Mouse (Mus musculus): Measurements from ENCODE around the gene Syn1. TPM values are rescaled to one million over a fixed set of nuclear protein-coding genes. Genes with fewer than 3 reads are reported as not detected.

The Syn1 gene
- total RNA-seq (2021), result 100 to 1,000 TPM; 542 to 553 TPM
- long read RNA-seq, experiment 1, transcript Syn1-201 (13 exons, 3,209 nt), result minor isoform, 266 of 741 reads
- long read RNA-seq, experiment 1, transcript Syn1-202 (13 exons, 3,261 nt), result major isoform, 324 of 741 reads
- long read RNA-seq, experiment 1, partial matches to known transcripts, result 109 of 741 reads
- long read RNA-seq, experiment 1, other reads (novel, unspliced or antisense), result 42 of 741 reads
- long read RNA-seq, experiment 2, transcript Syn1-201 (13 exons, 3,209 nt), result minor isoform, 220 of 598 reads
- long read RNA-seq, experiment 2, transcript Syn1-202 (13 exons, 3,261 nt), result major isoform, 244 of 598 reads
- long read RNA-seq, experiment 2, partial matches to known transcripts, result 103 of 598 reads
- long read RNA-seq, experiment 2, other reads (novel, unspliced or antisense), result 31 of 598 reads

DNA sequence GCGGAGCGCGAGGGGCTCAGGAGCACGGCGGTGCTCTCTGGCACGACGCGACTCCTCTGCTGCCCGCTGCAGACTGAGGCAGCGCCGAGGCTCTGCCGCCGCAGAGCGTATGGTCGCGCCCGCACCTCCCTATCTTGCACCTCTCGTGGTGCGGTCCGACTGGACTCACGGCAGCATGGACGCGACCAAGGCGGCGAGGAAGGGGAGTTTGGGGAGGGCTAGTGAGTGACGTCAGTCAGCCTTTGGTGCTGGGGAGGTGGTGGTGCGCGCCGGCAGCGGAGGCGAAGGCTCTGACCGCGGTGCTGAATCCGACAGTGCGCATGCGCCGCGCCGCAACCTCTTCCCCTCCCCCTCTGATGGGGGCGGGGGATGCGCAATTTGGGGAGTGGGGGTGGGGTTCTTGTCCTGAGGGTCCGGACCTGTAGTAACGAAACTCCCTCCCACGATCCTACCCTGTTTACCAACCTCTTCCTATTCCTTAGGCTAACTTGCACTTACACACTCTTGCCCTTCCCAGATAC, at the start of gene Syn1:
Syn1 (minus strand) TSS at position 161 of the 521 bp plus-strand sequence.
- intact Hi-C loops (cut with DNase I), result loop anchor here (1.0 kb wide), 1 partner anchor 92 kb away; no protein-coding TSS in a partner anchor
- peak within 1 kb of the TSS; percentile 60 for H3K4me3 ChIP-seq
- TF ChIP-seq CTCF (IDR thresholded peaks at IDR 0.05), result no peak
- DNase-seq (ENCODE audit: extremely low spot score in 1 of 2, low spot score in 2 of 2), result peak; percentile 80 to 84
- peak within 1 kb of the TSS; percentile 89 for H3K27ac ChIP-seq

DNA sequence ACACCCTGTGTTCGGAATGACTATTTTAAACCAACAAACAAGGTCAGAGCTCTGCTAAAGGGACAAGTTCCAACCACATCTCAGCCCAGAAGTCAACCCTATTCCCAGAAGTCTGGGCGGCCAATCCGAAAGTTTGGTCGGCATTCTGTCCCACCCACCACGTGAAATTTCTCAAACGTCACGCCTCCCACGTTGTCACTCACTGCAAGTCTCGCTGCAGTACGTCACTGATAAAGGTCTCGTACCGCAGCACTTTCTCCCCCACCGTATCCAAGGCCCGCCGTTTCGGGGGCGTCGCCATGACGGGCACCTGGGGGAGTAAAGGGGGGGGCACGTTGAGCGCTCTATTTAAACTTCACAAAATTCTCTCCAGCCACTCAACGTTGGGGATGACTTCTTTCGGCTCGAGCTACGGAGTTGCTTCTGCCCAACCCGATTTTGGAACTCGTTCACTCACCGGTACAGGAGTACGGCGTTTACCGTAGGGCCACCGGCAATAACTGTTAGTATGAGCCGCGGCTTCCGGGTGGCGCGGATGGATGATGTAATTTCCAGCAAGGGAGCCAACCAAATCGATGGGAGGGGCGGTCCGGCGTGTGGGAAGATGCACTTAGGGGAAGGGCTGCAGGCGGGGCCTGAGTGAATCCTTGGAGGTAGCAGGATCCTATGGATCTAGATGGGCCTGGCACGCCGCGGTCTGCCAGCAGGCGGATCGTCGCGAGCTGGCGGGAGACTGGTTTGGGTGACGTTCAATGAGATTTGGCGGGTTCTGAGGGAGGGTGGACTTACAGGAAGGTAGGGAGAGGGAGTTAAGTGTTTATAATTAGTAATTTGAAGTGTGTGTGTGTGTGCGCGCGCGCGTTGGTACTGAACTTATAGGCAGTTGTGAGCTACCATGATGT, 40.9 kb upstream of the Syn1 start, which contains the start of gene Uxt:
Uxt (minus strand) TSS at position 541 of the 902 bp plus-strand sequence.
- Histone ChIP-seq H3K4me3 (peak within 1 kb of the TSS; percentile 56), H3K27ac (peak within 1 kb of the TSS; percentile 72)
- peak; percentile 32 for TF ChIP-seq CTCF (IDR thresholded peaks at IDR 0.05)
- DNase-seq (ENCODE audit: extremely low spot score in 1 of 2, low spot score in 2 of 2), result peak; percentile 86 to 88
- intact Hi-C loops (cut with DNase I), result no loop called here

DNA sequence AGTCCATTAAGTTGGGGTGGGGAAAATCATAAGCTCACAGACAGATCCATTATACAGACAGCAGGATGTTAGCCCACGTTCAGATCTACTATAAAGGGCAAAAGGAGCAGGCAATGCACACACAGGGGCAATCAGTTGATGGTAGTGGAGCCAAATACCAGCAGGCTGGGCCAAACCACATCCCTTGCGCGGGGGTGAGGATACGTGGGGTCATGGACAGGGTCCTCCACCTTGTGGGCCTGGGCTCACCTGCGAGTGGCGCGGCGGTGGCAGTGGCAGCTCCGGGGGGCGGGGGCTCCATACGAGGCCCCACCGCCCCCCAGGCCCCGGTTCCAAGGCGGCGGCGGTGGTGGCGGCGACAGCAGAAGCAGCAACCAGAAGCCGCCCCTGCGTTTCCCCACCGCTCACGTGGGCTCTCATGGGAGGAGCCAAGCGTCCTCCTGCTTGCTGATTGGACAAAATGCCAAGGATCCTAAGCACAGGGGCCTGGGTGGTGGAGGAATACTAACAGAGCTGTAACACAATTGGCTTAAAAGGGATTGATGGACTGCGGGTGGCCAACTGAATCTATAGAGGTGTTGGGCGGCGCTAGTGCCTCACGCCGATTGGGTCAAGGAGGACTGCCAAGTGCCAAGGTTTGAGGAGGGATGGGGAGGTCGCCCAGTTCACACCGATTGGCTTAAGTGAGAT, 29.5 kb upstream of the Syn1 start, which contains the start of gene Elk1:
Elk1 (minus strand) TSS at position 418 of the 690 bp plus-strand sequence.
- DNase-seq (ENCODE audit: extremely low spot score in 1 of 2, low spot score in 2 of 2), result peak; percentile 70 to 80
- H3K27ac ChIP-seq, result peak within 1 kb of the TSS; percentile 88
- no peak for TF ChIP-seq CTCF (IDR thresholded peaks at IDR 0.05)
- intact Hi-C loops (cut with DNase I), result no loop called here
- H3K4me3 ChIP-seq, result peak within 1 kb of the TSS; percentile 60

DNA sequence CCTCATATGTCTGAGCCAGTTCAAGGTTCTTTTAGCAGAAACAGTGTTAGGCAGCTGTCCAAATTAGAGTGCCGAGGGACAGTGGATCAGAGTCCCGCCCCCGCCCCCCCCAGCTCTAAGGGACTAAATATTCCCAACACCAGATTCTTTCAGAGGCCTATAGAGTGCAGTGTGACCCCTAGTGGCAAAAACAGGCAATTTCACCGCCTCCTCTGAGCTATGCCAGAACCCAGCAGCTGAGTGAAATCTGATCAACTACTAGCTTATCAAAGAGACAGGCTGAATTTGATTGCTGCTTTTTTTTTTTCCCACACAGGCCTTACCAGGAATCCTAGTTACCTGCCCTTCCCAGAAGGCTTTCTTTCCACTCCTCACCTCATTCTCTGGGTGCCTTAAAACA, 25.3 kb upstream of the Syn1 start:
- Histone ChIP-seq H3K27ac (no peak overlapping the region), H3K4me3 (no peak overlapping the region)
- intact Hi-C loops (cut with DNase I), result loop anchor here (5.0 kb wide), 1 partner anchor 284 kb away; no protein-coding TSS in a partner anchor
- TF ChIP-seq CTCF (IDR thresholded peaks at IDR 0.05), result peak; percentile 64
- peak; percentile 30 to 56 for DNase-seq (ENCODE audit: extremely low spot score in 1 of 2, low spot score in 2 of 2)

DNA sequence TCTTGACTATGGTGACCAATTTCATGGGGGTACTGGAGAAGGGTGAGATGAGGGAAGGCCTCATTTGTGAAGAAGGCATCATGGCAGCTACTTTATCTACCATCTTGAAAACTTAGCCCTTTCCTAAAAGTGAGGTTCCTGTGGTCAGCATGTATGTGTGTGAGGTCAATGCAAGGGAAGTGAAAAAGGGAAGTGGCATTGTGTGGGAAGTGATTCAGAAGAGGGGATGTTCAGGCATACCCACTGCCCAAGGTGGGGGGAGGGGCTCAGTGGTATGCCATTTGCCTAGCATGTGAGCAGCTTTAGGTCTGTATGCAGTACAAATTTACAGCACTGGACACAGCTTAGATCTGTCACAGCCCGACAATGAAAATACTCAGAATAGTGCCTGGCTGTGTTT, 11.2 kb upstream of the Syn1 start:
- intact Hi-C loops (cut with DNase I), result no loop called here
- no peak overlapping the region for H3K27ac ChIP-seq
- no peak for TF ChIP-seq CTCF (IDR thresholded peaks at IDR 0.05)

DNA sequence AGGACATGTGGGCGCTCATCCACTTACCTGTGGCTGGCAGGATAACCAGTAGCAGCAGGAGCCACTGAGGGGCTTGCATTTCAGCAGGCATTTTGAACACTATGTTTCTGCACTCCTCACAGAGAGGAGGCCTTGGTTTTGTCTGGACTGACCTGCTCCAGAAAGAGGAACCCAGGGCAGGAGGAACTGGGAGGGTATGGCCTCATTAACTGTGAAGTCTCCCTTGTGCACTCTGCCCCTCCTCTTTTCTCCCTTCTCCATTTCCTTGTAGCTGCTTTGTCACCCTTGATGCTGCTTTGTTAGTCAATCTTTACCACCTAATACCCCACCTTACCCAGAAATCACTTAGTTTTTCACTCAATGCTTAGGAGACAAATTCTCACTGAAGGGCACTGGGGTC, 10.6 kb upstream of the Syn1 start, which contains the start of gene Cfp:
Cfp (minus strand) TSS at position 192 of the 400 bp plus-strand sequence.
- H3K4me3 ChIP-seq, result no peak within 1 kb of the TSS
- DNase-seq (ENCODE audit: extremely low spot score in 1 of 2, low spot score in 2 of 2), result no peak
- H3K27ac ChIP-seq, result no peak within 1 kb of the TSS
- intact Hi-C loops (cut with DNase I), result no loop called here
- no peak for TF ChIP-seq CTCF (IDR thresholded peaks at IDR 0.05)

More for the DNA sequence above, 11.2 kb upstream of the Syn1 start:
- no peak for DNase-seq (ENCODE audit: extremely low spot score in 1 of 2, low spot score in 2 of 2)
- no peak overlapping the region for H3K4me3 ChIP-seq

DNA sequence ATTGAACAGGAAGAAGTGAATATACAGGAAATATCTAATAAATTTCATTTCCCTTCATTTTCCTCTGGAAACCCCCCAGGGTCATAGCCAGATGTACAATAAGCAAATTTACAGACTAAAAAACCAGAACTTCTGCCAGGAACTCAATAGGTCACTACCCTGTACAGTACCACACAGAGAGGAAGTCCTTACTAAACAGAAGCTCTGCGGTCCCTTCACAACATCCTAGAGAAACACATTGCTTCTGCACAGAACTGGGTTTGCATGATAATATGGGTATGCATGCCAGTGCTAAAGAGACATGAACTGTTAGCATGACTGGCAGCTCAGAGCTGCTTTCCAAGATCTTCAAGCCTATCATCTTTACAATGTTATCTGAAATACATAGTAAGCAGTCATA, 9.1 kb upstream of the Syn1 start:
- Histone ChIP-seq H3K27ac (no peak overlapping the region), H3K4me3 (no peak overlapping the region)
- TF ChIP-seq CTCF (IDR thresholded peaks at IDR 0.05), result no peak
- no peak for DNase-seq (ENCODE audit: extremely low spot score in 1 of 2, low spot score in 2 of 2)
- intact Hi-C loops (cut with DNase I), result no loop called here

DNA sequence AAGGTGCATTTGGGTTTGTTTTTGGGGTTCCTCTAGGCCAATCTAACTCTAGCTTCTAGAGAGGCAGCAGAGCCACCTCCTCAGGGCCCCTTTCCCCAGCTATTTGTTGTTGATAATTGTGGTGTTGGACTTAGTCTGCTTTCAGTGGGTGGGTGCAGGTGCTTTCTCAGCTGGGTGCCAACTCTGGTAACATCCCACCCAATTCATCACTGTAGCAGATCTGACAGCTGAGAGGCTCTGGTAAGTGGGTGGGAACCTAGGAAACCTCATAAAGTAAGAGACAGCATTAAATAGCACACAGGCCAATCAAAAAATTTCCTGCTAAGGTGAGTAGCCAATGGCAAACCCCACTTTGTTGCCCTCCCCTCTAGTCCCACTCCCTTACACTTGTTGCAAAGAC, 4.2 kb upstream of the Syn1 start:
- no peak for DNase-seq (ENCODE audit: extremely low spot score in 1 of 2, low spot score in 2 of 2)
- no peak for TF ChIP-seq CTCF (IDR thresholded peaks at IDR 0.05)
- no peak overlapping the region for H3K4me3 ChIP-seq
- H3K27ac ChIP-seq, result no peak overlapping the region
- intact Hi-C loops (cut with DNase I), result loop anchor here (2.0 kb wide), 1 partner anchor 54 kb away; the partner anchor contains the start of gene Timp1

DNA sequence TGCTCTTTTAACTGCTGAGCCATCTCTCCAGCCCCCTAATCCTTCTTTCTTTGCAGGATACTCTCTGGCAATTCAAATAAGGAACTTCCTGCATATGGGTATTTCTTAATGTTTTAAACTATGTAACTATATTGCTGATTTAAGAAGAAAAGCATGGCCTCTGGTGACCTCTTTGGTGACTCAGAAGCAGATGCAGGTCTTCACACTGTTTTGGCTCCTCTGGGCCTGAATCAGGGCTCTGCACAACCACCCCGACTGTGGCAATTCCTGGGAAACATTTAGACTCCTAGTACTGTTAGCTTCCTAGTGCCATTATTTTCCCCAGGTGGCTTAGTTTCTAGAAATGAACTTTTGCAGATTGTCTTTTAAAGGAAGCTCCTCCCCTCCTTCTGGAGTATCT, 2.7 kb upstream of the Syn1 start:
- TF ChIP-seq CTCF (IDR thresholded peaks at IDR 0.05), result no peak
- H3K27ac ChIP-seq, result no peak overlapping the region
- intact Hi-C loops (cut with DNase I), result no loop called here
- DNase-seq (ENCODE audit: extremely low spot score in 1 of 2, low spot score in 2 of 2), result no peak
- H3K4me3 ChIP-seq, result no peak overlapping the region

DNA sequence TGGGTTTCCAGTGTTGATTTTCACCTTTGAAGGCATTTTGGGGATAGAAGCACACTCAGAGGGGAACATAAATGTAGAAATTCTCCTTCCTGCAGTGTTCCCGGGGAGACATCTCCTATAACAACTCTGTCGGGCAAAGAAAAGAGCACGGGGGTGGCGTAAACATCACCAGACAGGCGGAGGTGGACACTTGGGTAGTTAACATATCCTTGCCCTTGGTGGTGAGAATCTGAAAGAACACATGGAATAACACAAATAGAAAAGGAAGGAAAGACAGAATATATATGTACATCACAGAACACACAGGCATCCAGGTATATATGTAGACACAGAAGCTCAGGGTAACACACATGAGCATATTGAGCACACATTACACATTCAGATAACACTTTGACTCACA, 562 bp upstream of the Syn1 start:
- intact Hi-C loops (cut with DNase I), result loop anchor here (1.0 kb wide), 1 partner anchor 92 kb away; no protein-coding TSS in a partner anchor
- Histone ChIP-seq H3K4me3 (peak overlapping the region; percentile 60), H3K27ac (peak overlapping the region; percentile 79)
- DNase-seq (ENCODE audit: extremely low spot score in 1 of 2, low spot score in 2 of 2), result peak in 1 of 2 experiments; percentile 26
- no peak for TF ChIP-seq CTCF (IDR thresholded peaks at IDR 0.05)
